Mouse (Mus musculus) CD4-positive helper T cell, adult 2 months (primary cell): ENCODE measurements around the gene Zbtb7b.
"Not testable (repeated sequence)": the region's sequence is repeated elsewhere in the genome, so short reads cannot be mapped to it uniquely, and the experiment has no call there.

Experiments
- DNase-seq: peaks from one replicate; pipeline ENCODE4 v3.0.0-alpha.2; 2012; ENCODE audit warnings: low read depth, missing footprints, low spot score

Gene Zbtb7b

DNA sequence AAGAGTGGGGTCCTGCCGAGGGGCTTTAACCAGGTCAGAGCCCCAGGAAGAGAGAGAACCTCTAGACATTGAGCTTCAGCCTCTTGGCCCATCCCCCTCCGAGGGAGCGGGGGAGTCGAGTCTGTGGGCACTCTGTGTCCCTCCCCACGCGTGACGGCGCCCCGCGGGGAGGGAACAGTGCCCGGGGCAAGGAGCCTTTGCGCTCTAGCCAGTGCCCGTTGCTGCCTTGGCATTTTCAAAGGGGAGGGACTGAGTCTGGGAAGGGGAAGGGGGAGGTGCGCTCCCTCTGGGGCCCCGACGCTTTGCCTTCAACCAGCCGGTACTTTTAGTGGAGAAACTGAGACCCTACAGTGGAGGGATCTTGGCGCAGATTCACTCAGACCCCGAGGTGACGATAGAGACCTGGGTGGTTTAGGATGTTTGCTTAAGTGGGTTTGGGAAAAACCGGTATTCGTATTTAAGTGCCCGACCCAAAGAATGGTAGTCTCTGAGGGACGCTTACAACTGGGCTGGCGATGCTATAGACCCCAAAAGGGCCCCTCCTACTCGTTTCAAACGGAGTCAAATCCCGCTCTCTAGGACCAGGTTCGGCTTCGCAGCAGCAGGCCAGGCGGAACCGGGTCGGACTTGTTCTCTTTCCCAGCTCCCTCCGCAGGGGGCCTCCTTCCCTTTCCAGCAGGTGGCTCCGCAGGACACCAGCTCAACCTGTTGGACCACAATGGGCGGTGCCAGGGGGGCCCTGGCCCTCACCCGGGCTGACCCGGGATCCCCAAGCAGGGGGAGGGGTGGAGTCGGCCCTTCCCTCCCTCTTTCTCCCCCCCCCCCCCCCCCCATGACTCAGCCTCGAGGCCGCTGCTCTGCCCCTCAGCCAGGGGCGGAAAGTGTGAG is at the start of gene Zbtb7b:
Gene Zbtb7b (minus strand): TSS at position 771 of the 888 bp plus-strand sequence.
- DNase-seq = peak; percentile 80

- DNase-seq = no peak
Measured at GRCm38 (mm10) chr3:89440691-89441090, 46.1 kb upstream of the Zbtb7b start.

- peak; percentile 84 for DNase-seq
Measured at GRCm38 (mm10) chr3:89437269-89437668, 42.7 kb upstream of the Zbtb7b start.

DNA sequence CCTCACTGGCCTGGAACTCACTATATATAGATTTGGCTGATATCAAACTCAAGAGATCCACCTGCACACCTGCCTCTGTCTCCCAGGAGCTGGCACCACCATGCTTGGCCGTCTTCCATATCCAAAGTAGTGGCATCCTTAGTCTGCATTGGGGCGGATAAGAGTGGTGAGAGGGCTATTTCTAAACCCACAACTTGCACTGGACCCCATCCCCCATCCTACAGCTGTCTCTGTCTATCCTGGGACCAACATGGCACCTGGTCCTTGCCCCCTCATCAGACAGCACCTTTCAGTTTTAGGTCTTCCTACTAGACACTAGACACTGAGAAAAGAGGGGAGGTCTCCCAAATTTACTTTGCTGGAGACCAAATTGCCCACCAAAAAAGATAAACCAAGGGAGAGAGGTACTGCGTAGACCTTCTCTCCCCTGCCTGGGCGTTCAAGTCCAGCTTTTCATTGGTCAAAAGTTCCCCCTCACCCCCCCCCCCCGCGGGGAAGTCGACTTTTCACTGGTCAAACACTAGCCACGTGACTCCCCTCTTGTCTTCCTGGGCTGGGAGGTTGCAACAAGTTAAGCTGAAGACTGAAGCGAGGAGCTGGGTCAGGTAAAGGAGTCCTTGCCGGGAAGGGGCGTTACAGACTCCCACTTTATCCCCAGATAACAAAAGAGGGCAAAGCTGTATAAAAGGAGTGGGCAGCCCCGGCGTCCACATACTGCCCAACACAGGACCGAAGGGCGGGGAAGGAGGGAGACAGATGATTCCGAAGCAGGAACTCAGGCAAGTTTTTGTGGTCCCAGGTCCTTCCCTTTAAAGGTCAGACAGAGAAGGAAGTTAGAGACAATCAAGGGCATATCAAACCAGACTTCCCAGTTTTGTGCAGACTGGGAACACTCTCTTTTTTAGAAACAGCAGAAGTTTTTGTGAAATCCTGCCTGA is 41.9 kb upstream of the Zbtb7b start, which contains the start of gene Pbxip1:
Gene Pbxip1 (plus strand): TSS at position 531 of the 938 bp plus-strand sequence.
- DNase-seq = peak; percentile 89

DNA sequence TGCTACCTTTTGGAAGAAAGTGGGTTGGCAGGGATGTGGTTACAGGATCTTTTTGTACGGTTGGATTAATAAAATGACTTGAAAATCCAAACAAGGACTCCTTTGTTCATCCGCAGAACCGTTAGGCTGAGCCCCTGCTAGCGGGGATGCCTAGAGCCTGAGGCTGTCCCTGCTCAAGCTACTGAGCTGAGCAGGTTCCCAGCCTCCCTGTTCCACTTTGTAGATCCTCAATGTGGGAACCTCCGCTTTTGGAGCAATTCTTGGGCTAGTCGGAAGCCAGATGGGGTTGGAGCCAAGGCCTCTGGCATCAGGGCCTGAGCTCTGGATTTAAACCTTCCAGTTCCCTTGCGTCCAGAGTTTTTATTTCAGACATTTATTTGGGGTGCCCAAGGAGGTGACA is 40.5 kb upstream of the Zbtb7b start:
- DNase-seq = no peak

- no peak for DNase-seq
Measured at GRCm38 (mm10) chr3:89434532-89434931, 40.0 kb upstream of the Zbtb7b start.

DNA sequence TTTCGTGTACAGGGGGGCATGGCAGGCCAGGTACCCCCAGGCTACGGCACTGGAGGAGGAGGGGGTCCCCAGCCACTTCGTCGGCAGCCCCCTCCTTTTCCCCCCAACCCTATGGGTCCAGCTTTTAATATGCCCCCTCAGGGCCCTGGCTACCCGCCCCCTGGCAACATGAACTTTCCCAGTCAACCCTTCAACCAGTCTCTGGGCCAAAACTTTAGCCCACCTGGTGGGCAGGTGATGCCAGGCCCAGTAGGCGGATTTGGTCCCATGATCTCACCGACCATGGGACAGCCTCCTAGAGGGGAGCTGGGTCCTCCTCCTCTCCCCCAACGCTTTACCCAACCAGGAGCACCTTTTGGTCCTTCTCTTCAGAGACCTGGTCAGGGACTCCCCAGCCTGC is 38.0 kb upstream of the Zbtb7b start:
- no peak for DNase-seq

DNA sequence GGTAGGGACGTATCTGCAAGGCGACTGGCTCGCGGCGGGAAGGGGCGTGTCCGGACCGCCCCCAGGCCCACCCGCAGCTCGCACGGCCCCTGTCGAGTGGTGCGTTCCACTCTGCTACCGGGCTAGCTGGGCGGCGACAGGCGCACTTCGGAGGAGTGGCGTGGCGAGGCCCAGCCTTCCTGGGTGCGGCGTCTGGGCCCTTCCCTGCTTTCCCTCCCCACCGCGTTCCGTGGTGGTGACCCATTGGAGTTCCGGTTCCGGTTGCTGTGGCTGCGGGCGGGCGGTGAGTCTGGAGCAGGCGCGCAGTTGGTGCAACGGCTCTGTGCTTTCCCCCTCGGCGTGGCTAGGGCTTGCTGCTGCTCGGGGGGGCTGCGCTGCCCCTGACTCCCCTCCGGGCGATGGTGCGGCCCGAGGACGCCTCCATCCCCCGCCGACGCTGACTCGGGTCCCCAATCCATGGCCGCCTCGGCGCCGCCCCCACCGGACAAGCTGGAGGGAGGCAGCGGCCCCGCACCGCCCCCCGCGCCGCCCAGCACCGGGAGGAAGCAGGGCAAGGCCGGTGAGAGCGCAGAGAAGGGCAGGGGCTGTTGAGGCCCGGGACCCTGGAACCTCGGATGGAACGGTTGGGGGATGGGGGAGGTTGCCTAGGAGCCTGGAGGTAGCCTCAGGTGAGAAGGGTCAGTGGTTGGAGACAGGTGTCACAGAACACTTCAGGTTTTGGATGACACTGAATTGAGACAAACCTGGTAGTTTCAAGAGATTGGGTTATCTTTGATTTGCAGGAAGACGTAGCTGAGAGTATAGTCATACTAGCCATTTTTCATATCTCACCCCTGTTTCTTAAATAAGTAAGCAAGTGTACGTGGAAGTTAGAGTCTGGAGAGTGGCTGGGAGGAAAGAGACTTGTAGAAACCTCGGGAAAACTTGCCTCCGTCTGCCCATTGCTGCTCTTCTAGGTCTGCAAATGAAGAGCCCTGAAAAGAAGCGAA is 35.9 kb upstream of the Zbtb7b start, which contains the start of gene Pygo2:
Gene Pygo2 (plus strand): TSS at position 44 of the 989 bp plus-strand sequence.
- peak; percentile 97 for DNase-seq

DNA sequence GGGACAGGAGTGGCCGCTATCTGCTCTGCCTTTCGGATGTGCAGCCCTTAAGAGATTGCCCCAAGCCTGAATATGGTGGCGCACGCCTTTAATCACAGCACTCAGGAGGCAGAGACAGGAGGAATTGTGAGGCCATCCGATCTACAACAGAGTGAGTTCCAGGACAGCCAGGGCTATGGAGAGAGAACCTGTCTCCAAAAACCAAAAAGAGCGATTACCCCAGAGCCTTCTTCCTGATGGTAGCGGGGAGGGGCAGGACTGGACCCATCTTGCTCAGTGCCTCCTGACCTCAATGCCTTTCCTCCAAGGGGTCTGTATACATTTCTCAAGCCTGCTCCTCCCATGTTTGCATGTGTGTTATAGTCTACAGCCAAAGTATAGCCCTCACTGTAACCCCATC is 34.4 kb upstream of the Zbtb7b start:
- DNase-seq = not testable (repeated sequence)

DNA sequence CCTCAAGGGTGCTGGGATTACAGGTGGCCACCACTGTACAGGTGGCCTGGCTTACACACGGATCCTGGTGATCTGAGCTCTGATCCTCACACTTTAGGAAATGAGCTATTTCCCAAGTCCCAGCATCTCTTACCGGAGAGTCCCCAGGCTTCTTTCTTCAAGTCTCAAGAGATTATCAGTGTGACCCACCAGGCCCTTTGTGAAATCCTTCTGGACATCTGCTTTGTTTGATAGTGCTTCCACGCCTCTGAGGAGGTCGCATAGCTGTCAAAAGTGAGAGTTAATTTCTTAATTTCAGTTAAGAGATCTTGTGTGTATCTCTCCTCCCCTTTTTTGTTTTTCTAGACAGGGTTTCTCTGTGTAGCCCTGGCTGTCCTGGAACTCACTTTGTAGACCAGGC is 31.3 kb upstream of the Zbtb7b start:
- no peak for DNase-seq

DNA sequence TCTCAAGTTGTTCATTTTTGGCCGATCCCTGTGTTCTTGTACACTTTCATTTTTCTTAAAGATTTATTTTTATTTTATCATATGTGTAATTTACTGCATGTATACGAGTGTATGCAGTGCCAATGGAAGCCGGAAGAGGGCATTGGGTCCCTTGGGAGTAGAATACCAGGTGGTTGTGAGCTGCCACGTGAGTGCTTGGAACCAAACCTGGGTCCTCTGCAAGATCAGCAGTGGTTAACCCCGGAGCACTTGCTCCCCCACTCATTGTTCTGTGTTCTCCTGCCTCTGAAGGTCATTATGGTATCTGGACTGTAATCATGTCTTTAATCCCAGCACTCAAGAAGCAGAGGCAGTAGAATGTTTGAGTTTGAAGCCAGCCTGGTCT is 30.6 kb upstream of the Zbtb7b start:
- no peak for DNase-seq

GRCm38 (mm10) chr3:89424416-89425140 is 30.0 kb upstream of the Zbtb7b start:
- DNase-seq = no peak

- DNase-seq = no peak
Measured at GRCm38 (mm10) chr3:89422556-89423205, 28.1 kb upstream of the Zbtb7b start.

DNA sequence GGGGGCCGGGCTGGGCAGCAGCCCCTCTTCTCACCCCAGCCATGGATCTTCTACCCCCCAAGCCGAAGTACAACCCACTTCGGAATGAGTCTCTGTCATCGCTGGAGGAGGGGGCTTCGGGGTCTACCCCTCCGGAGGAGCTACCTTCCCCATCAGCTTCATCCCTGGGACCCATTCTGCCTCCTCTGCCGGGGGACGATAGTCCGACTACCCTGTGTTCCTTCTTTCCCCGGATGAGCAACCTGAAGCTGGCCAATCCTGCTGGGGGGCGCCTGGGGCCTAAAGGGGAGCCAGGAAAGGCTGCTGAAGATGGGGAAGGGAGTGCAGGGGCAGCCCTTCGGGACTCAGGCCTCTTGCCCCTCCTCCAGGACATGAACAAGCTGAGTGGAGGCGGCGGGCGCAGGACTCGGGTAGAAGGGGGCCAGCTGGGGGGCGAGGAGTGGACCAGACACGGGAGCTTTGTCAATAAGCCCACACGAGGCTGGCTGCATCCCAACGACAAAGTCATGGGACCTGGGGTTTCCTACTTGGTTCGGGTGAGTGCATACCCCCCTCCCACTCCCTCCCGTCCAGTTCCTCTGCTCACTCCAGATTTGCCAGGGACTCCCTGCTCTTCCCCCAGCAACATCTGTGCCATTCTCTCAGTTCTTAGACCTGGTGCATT is 27.4 kb upstream of the Zbtb7b start:
- DNase-seq = no peak

- no peak for DNase-seq
Measured at GRCm38 (mm10) chr3:89421002-89421774, 26.6 kb upstream of the Zbtb7b start.

GRCm38 (mm10) chr3:89420421-89420820 is 25.8 kb upstream of the Zbtb7b start:
- DNase-seq = no peak

DNA sequence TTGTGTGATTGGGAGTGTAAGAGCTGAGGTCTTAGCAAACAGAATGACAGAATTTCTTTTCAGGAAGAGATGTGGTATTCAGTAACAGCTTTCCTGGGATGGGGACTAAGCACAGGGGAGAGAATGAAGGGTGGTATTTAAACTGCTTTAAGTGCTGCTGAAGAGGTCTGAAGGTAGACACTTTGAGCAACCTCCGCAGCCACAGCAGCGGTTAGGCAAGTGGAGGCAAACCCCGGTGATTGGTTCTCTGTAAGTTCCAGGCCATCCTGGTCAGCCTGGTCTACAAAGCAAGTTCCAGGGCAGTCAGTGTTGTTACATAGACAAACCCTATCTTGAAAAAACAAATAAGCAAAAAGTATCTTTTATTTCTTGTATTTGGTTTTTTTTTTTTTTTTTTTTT is 25.4 kb upstream of the Zbtb7b start:
- no peak for DNase-seq

- DNase-seq = no peak
Measured at GRCm38 (mm10) chr3:89419571-89419970, 25.0 kb upstream of the Zbtb7b start.
